Mouse (Mus musculus) heart, embryonic 15.5 days (tissue): ENCODE results near the gene Cav3. TPM values are rescaled to one million over a fixed set of nuclear protein-coding genes. Genes with fewer than 3 reads are reported as not detected.
A peak's percentile ranks its signal among the peaks of the same experiment; 100 is the strongest.

Experiments used
- ATAC-seq: fragments of 200-750 bp; cut with Nextera tagmentation; replicated peaks from 2 replicates; pipeline ENCODE4 v1.8.0; 2017; ENCODE audit warnings: low read depth, moderate TSS enrichment; ENCODE audit not compliant: insufficient number of reproducible peaks, insufficient read depth, low FRiP score
- H3K27ac ChIP-seq: fragments of 300-500 bp; sonication (generic); 2 replicates; pipeline ENCODE4 v1.5.1; 2015; ENCODE audit warnings: mild to moderate bottlenecking, inconsistent platforms
- H3K27me3 ChIP-seq: fragments of 300-500 bp; sonication (generic); 2 replicates; pipeline ENCODE4 v1.6.1; 2015; ENCODE audit warnings: inconsistent platforms
- H3K36me3 ChIP-seq: fragments of 300-500 bp; sonication (generic); 2 replicates; pipeline ENCODE4 v1.6.1; 2015; ENCODE audit warnings: mild to moderate bottlenecking, inconsistent platforms
- H3K4me1 ChIP-seq: fragments of 300-500 bp; sonication (generic); replicated peaks from 2 replicates; pipeline ENCODE4 v1.6.1; 2015; ENCODE audit warnings: inconsistent platforms
- H3K4me2 ChIP-seq: fragments of 300-500 bp; sonication (generic); 2 replicates; pipeline ENCODE4 v1.6.1; 2015; ENCODE audit warnings: inconsistent platforms, mild to moderate bottlenecking, moderate library complexity
- H3K4me3 ChIP-seq: fragments of 300-500 bp; sonication (generic); 2 replicates; pipeline ENCODE4 v1.5.1; 2015; ENCODE audit warnings: mild to moderate bottlenecking, inconsistent platforms
- H3K9ac ChIP-seq: fragments of 300-500 bp; sonication (generic); 2 replicates; pipeline ENCODE4 v1.6.1; 2015; ENCODE audit warnings: mild to moderate bottlenecking, inconsistent platforms
- H3K9me3 ChIP-seq: fragments of 300-500 bp; sonication (generic); replicated peaks from 2 replicates; pipeline ENCODE4 v1.6.1; 2016; ENCODE audit warnings: inconsistent platforms
- WGBS: fragments of 180-500 bp; shearing (Covaris S2); methylation state at CpG from one replicate; pipeline ENCODE4 v1.1.7; 2015; ENCODE audit warnings: mixed read lengths; 5-methylcytosine and 5-hydroxymethylcytosine counted together
- polyA plus RNA-seq: library from polyadenylated mRNA; unstranded; fragments of >200 nt; fragmentation: Nextera tagmentation; extraction: Ambion mirVana; gene quantifications from 2 replicates; pipeline ENCODE4 v1.2.1, GENCODE M21; 2015

The Cav3 gene
- polyA plus RNA-seq = 102 and 110 TPM in 2 replicates

DNA sequence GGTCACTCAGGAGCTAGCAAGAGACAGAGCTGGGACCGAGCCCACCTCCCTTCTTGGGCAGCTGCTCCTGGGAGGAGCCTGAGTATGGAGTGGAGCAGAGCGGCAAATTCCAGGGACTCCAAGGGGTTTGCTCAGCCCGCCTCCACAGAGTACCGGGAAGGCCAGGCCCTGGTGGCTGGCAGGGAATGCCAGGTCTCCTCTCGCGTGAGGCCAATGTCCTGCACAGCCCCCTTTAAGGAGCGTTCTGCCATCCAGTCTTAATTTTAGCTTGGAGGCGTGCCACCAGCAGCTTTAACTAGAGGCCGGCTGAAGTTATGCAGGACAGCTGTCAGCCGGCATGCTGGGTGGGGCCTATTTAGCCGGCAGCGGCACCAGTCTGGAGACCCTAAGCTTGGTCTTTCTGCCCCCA is at the start of gene Cav3:
Gene Cav3 (plus strand): TSS at position 165 of the 409 bp plus-strand sequence.
- H3K4me3 ChIP-seq = peak within 1 kb of the TSS; percentile 48

DNA sequence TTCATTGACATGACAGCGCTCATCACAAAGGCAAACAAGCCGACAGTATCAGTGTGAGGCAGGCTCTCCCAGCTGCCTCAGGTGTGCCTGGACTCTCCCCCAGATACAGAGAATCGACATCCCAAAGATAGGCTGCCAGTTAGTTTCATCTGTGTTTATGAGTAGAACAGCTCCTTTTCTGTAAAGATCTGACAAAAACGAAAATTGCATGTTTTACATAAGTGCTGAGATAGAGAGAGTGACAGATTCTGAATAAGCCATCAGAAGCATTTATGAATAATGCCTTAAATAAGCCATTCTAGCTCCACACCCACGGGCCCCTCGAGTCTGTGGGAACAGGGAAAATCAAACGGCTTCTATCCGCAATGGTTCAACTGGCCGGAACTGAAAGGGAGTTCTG is 40.0 kb upstream of the Cav3 start:
- no peak for ATAC-seq
- H3K4me3 ChIP-seq = no peak overlapping the region
- H3K36me3 ChIP-seq = no peaks in the 10 kb centered on the region
- no peak overlapping the region for H3K4me2 ChIP-seq
- H3K27ac ChIP-seq = no peak overlapping the region
- H3K4me1 ChIP-seq = no peaks in the 10 kb centered on the region; the same call in 1 of the 2 replicates
- H3K9ac ChIP-seq = no peak overlapping the region
- 61% methylated on average over 9 of the region's 9 CpGs for WGBS
- no peaks in the 10 kb centered on the region for H3K27me3 ChIP-seq
- no peaks in the 10 kb centered on the region; the same call in 1 of the 2 replicates for H3K9me3 ChIP-seq

More for the DNA sequence above, at the start of gene Cav3:
- ATAC-seq = peak; percentile 95
- WGBS = 26% methylated on average over 12 of the region's 12 CpGs
- H3K4me2 ChIP-seq = peak within 1 kb of the TSS; percentile 59
- H3K9me3 ChIP-seq = no peaks in the 10 kb centered on the region
- no peaks in the 10 kb centered on the region for H3K27me3 ChIP-seq
- H3K27ac ChIP-seq = peak within 1 kb of the TSS; percentile 96
- peaks cover 35% of the 10 kb centered on the region for H3K4me1 ChIP-seq
- H3K9ac ChIP-seq = peak within 1 kb of the TSS; percentile 59
- H3K36me3 ChIP-seq = no peaks in the 10 kb centered on the region

DNA sequence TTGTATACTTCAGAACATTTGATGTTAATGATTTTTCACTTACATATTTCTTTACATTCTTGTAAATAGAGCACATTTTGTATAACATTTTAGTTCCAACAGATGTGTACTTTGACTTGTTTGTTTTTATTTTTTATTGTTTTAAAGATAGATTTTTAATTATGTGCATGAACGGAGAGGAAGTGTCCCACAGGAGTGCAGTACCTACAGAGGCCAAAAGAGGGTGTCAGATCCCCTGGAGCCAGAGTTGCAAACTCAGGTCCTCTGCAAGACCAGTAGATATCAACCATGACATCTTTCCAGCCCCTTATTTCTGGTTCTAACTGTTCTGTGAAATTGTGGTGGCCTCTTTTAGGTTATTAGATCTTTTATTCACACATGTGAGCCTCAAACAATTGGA is 38.4 kb upstream of the Cav3 start:
- H3K4me3 ChIP-seq = no peak overlapping the region
- H3K4me1 ChIP-seq = no peaks in the 10 kb centered on the region; the same call in 1 of the 2 replicates
- H3K9me3 ChIP-seq = no peaks in the 10 kb centered on the region; the same call in 1 of the 2 replicates
- no peak overlapping the region for H3K4me2 ChIP-seq
- 79% methylated on average over 1 of the region's 1 CpGs for WGBS
- no peak overlapping the region for H3K9ac ChIP-seq
- no peaks in the 10 kb centered on the region for H3K36me3 ChIP-seq
- H3K27me3 ChIP-seq = no peaks in the 10 kb centered on the region
- ATAC-seq = no peak
- no peak overlapping the region for H3K27ac ChIP-seq

DNA sequence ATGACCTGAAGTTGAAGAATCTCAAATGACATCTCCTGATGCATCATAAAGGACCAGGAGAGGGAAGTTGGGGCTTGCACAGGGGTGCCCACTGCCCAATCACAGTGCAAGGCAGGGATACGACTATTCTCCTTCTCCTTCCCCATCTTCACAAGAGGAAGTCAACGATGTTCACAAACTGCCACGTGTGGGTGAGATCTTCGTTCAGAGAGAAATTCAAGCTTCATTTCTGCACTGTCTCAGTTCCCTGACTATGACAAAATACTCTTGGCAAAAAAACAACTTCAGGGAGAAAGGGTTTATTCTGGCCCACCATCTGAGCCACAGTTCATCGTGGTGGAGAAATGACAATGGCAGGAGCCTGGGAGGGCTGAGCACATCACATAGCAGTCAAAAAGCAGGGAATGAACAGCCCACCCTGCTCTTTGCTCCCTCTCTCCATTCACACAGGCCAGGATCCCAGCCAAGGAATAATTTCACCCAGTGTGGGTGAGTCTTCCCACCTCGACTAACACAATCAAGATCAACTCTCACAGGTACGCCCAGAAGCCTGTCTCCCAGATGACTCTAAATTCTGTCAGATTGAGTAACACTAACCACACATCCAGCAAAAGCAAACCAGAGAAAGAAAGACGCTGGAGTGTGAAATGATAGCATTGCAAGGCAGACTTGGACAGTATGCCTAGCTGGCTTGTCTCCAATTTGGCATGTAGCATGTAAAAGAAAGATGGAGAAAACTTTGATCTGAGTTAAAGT is 35.4 kb upstream of the Cav3 start:
- no peaks in the 10 kb centered on the region for H3K36me3 ChIP-seq
- no peak overlapping the region for H3K4me2 ChIP-seq
- WGBS = 61% methylated on average over 8 of the region's 8 CpGs
- ATAC-seq = 0 out of 2 replicates have a peak, but pooled peaks have one; percentile 35
- H3K4me1 ChIP-seq = no peaks in the 10 kb centered on the region; the same call in 1 of the 2 replicates
- 0 out of 2 replicates have a peak overlapping the region, but pooled peaks have one; percentile 31 for H3K27ac ChIP-seq
- H3K9ac ChIP-seq = no peak overlapping the region
- H3K4me3 ChIP-seq = no peak overlapping the region
- H3K27me3 ChIP-seq = no peaks in the 10 kb centered on the region
- H3K9me3 ChIP-seq = no peaks in the 10 kb centered on the region; the same call in 1 of the 2 replicates

DNA sequence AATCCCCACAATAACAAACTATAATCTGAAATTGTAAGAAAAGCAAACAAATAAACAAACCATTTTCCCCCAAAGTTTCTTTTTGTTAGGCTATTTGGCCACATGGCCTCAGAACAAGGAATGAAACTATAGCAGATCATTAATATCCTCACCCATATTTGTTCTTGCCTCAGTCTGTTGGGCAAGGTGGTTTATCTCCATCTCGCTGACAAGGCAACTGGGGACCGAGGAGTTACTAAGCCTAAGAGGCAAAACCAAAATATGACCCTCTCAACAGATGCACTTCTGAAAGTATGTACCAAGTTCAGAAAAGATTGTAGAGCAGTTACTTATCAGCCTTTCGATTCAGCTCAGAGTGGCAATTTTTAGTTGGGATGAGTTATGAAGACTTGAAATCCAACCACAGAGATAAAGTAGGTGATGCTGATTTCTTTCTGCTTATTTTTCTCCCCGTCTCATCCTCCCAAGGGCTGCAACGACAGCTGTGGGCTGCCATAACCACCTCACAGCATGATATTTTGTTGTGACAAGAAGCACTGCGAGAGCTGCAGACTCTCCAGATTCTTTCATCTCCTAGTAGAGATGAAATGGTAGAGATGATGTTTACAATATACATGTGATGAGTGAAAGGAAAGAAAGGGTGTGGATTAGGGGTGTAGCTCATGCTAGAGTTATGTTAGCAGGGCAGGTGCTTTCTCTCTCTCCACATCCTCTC is 33.1 kb upstream of the Cav3 start:
- Histone ChIP-seq H3K9me3 (no peaks in the 10 kb centered on the region; the same call in 1 of the 2 replicates), H3K27me3 (no peaks in the 10 kb centered on the region), H3K4me3 (no peak overlapping the region), H3K27ac (no peak overlapping the region), H3K36me3 (no peaks in the 10 kb centered on the region), H3K4me1 (no peaks in the 10 kb centered on the region), H3K4me2 (no peak overlapping the region), H3K9ac (no peak overlapping the region)
- no peak for ATAC-seq
- 51% methylated on average over 6 of the region's 6 CpGs for WGBS

DNA sequence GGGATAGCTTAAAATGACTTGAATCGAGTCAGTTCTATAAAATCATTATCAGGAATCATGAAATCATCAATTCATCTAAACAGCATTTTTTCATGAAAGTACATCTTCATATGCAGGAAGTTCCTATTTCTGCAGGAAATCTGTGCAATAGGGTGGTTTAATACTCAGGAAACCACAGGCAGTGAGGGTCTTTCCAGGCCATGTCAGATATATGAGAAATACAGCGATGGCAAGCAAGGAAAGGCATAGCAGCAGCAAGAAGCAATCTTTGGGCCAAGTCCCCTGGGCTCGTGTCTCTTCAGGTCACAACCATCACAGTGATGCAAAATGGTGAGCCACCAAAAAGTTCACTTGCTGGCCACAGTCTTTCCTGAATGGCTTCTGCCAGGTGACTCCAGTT is 13.6 kb upstream of the Cav3 start:
- Histone ChIP-seq H3K27me3 (no peaks in the 10 kb centered on the region), H3K27ac (no peak overlapping the region), H3K4me1 (no peaks in the 10 kb centered on the region), H3K36me3 (no peaks in the 10 kb centered on the region), H3K9me3 (no peaks in the 10 kb centered on the region), H3K4me3 (no peak overlapping the region), H3K9ac (no peak overlapping the region), H3K4me2 (no peak overlapping the region)
- no peak for ATAC-seq
- WGBS = 70% methylated on average over 3 of the region's 3 CpGs

DNA sequence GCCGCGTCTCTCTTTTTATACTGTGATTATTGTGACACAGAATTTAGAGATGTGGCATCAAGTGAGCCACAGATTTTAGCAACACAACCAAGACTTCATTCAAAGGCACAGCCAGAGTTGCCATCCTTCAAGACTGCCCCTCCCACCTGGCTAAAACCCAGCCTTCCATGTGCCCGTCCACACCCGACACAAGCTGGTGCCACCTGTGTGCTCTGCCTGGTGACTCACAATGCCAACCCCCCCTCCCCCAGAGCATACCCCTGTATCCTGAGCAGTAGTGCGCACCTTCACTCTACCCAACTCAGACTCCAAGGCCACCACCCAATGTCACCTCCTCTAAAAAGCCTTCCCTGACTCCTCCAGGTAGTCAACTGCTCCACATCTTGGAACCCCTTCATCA is 2.2 kb downstream of the Cav3 start:
- no peaks in the 10 kb centered on the region for H3K9me3 ChIP-seq
- no peaks in the 10 kb centered on the region for H3K36me3 ChIP-seq
- no peak overlapping the region for H3K27ac ChIP-seq
- WGBS = 93% methylated on average over 5 of the region's 5 CpGs
- peak overlapping the region; percentile 54 for H3K4me2 ChIP-seq
- no peak overlapping the region for H3K4me3 ChIP-seq
- ATAC-seq = no peak
- H3K9ac ChIP-seq = no peak overlapping the region
- no peaks in the 10 kb centered on the region for H3K27me3 ChIP-seq
- peaks cover 42% of the 10 kb centered on the region for H3K4me1 ChIP-seq

DNA sequence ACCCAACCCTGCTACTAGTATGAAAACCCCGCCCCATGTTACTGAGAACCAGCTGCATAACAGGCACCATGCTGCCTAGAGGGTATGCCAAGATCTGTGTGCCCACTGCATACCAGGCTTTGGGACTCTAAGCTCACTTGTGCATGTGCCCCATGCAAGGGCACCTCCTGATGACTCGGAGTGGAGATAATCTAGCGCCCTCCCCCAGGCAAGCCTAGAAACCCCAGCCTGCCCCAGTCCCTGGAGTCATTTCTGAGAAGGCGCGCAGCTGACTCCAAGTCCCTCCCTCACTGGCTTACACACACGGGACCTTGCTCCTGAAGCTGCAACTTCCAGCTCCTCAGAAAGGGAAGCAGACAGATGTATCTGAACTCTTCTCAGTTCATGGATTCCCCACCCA is 4.0 kb downstream of the Cav3 start:
- Histone ChIP-seq H3K27ac (no peak overlapping the region), H3K27me3 (no peaks in the 10 kb centered on the region), H3K9me3 (no peaks in the 10 kb centered on the region), H3K4me1 (peaks cover 40% of the 10 kb centered on the region), H3K36me3 (no peaks in the 10 kb centered on the region), H3K4me3 (no peak overlapping the region), H3K4me2 (peak overlapping the region; percentile 54; the same call in 1 of the 2 replicates), H3K9ac (no peak overlapping the region)
- ATAC-seq = no peak
- WGBS = 74% methylated on average over 6 of the region's 6 CpGs

DNA sequence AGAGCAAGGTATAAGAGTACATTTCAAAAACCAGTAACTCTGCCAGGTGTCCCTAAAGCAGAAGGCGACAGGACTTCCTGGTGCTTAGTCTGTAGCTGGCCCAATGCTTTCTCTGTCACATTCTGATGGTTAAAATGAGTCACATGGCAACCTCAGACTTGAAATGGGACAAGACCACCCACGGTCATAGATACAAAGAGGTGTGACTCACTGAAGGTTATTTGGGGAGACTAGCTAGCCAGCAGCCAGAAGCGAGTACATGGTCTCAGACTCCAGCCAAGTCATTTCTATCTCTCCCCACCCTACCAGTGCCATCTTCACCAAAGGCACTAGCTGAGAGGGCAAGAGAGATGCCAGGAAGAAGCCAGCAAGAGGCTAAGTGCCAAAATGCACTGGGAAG is 6.1 kb downstream of the Cav3 start:
- WGBS = 55% methylated on average over 3 of the region's 3 CpGs
- no peak for ATAC-seq
- no peaks in the 10 kb centered on the region for H3K27me3 ChIP-seq
- no peak overlapping the region for H3K27ac ChIP-seq
- H3K9ac ChIP-seq = no peak overlapping the region
- no peaks in the 10 kb centered on the region for H3K9me3 ChIP-seq
- peaks cover 32% of the 10 kb centered on the region for H3K4me1 ChIP-seq
- no peak overlapping the region for H3K4me2 ChIP-seq
- H3K4me3 ChIP-seq = no peak overlapping the region
- no peaks in the 10 kb centered on the region for H3K36me3 ChIP-seq

DNA sequence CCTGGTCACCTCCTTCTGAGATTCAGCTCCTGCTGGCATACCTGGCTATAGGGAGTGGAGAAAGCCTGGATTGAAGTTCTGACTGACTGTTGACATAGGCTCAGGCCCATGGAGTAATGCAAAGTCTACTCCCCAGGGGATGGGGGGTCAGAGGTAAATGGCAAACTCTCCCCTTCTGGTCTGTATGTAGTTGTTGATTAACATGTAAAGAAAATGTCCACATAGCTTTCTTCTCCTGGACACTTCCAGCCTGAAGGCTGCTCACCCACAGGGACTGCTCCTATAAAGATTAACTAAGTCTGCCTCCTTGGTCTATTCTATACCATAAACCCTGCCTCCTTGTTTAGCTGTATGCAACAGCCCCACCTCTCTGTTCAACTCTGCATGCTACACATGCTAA is 6.7 kb downstream of the Cav3 start:
- no peaks in the 10 kb centered on the region for H3K27me3 ChIP-seq
- H3K4me2 ChIP-seq = no peak overlapping the region
- H3K36me3 ChIP-seq = no peaks in the 10 kb centered on the region
- ATAC-seq = no peak
- H3K4me1 ChIP-seq = peaks cover 32% of the 10 kb centered on the region
- no peak overlapping the region for H3K27ac ChIP-seq
- H3K9ac ChIP-seq = no peak overlapping the region
- H3K4me3 ChIP-seq = no peak overlapping the region
- H3K9me3 ChIP-seq = no peaks in the 10 kb centered on the region

DNA sequence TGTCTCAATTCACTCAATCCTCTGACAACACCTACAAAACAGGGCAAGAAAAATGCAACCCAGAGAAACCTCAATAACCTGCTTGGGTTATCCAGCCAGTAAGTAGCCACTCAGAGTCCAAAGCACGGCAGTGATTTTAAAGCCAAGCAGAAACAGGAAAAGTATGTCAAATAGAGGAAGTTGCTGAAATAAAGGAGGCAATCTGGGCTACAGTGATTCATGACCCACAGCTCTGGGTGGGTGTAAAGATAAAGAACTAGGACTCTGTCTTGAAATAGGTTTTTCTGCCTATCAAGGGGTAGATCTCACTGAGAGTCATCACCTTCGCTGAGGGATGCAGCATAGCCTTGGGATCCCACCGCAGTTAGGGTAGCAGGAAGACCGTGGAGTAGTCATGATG is 12.3 kb downstream of the Cav3 start:
- Histone ChIP-seq H3K9me3 (no peaks in the 10 kb centered on the region), H3K4me3 (no peak overlapping the region), H3K27me3 (no peaks in the 10 kb centered on the region), H3K9ac (no peak overlapping the region), H3K4me1 (no peaks in the 10 kb centered on the region), H3K27ac (no peak overlapping the region), H3K4me2 (no peak overlapping the region), H3K36me3 (0 out of 2 replicates have a peak, but pooled peaks cover 5% of the 10 kb centered on the region)
- 78% methylated on average over 4 of the region's 4 CpGs for WGBS
- ATAC-seq = no peak
